Mouse (Mus musculus): Measurements from ENCODE around the gene Mrpl54.

The Mrpl54 gene

DNA sequence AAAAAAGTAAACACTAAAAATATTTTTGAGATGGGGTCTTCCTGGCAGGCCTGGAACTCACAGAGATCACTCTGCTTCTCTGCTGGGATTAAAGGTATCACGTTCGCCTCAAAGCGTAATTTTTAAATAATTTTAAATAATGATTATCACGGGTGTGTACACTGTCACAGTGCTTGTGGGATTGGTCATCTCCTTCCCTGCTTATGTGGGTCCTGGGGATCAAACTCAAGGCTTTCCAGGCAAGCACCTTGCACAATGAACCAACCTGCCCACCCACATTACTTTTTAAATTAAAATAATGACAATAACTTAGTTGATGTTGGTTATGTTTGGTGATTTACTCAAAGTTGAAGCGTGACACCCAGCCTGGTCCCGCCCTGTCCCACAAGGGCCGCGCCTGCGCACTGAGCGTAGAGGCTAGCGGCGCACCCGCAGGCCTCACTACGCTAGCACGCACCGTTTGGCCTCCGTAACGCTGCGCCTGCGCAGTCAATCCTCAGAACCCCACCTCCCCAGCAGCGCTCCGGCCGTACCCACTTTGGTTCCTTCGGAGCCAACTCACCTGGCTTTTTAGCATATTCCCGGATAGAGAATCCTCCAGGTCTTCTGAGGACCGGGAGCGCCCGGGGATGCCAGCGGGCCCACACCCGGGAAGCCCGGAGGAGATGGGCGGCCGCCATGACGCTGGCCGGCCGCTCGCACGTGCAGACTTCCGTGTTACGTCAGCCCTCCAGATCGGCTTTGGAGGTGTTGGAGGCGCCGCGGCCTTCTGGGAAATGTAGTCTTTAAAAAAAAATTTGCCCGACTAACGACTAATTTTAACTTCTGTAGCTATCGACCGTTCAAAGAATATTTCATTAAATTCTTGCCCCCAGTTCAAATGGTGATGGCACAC, at the start of gene Mrpl54, which contains the start of gene Apba3:
TSS of gene Mrpl54 (minus strand) at position 724 of the 895 bp plus-strand sequence.
TSS of gene Apba3 (plus strand) at position 750 of the 895 bp plus-strand sequence.
- DNase-seq (ENCODE audit: low spot score) = peak; percentile 89

DNA sequence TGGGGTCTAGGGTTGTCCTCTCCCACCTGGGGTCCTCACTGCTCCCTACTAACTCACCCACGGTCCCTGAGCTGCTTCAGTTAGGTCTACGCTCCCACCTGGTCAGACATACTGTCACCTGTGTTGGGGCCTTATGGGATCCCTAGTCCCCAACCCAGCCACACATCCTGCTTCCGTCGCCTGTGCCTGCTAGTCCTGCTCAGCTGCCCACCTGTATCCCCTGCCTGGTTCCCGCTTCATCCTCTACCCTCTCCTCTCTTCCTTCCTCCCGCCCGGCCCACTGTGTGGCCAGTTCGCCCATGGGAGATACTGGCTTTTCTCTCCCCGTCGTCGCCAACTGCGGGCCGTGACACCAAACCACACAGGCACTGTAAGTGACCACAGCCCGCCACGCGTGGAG, 48.9 kb upstream of the Mrpl54 start:
- DNase-seq (ENCODE audit: low spot score) = no peak

DNA sequence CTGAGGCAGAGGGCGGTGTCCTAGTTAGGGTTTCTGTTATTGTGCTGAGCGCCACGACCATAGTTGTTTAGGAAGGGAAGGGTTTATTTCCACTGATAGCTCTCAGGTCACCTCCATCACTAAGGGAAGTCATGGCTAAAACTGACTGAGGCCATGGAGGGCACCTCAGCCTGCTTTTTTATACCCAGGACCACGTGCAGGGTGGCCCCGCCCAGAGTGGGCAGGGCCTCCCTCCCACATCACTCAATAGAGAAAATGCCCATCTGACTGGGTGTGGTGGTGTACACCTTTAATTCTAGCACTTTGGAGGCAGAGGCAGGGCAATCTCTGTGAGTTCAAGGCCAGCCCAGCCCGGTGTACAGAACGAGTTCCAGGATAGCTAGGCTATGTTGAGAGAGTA, 47.5 kb upstream of the Mrpl54 start:
- DNase-seq (ENCODE audit: low spot score) = no peak

DNA sequence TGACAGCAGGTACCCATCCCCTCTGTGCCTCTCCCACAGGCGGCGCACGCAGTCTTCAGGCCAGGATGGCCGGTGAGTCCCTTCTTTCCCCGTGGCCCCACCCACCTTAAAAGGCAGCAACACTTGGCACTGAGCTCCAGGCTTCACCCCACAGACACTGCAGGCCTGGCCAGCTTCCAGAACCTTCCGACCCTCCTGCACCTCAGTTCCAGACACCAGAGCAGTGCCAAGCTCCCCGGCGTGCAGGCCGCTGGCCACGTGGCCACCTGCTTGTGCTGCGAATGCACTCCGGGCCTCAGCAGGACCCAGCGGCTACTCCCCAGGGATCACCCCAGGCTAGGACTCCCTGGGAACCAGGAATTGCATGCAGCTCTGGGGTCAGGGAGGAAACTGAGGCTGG, 46.8 kb upstream of the Mrpl54 start:
- DNase-seq (ENCODE audit: low spot score) = no peak

DNA sequence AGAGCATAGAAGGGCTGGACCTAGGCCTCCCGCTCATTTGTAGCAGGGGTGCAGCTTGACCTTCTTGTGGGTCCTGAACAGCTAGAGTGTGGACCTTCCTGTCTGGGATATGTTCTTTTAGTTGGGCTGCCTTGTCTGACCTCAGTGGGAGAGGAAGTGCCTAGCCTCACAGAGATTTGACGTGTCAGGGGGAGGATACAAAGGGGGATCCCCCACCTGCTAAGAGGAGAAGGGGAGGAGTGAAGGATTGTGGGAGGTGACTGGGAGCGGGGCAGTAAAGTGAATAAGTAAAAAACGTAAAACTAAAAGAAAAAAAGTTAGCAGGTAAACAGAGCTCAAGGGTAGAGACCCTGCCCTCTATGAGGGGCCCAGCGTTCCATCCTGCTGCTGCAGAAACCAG, 42.8 kb upstream of the Mrpl54 start:
- DNase-seq (ENCODE audit: low spot score) = no peak

DNA sequence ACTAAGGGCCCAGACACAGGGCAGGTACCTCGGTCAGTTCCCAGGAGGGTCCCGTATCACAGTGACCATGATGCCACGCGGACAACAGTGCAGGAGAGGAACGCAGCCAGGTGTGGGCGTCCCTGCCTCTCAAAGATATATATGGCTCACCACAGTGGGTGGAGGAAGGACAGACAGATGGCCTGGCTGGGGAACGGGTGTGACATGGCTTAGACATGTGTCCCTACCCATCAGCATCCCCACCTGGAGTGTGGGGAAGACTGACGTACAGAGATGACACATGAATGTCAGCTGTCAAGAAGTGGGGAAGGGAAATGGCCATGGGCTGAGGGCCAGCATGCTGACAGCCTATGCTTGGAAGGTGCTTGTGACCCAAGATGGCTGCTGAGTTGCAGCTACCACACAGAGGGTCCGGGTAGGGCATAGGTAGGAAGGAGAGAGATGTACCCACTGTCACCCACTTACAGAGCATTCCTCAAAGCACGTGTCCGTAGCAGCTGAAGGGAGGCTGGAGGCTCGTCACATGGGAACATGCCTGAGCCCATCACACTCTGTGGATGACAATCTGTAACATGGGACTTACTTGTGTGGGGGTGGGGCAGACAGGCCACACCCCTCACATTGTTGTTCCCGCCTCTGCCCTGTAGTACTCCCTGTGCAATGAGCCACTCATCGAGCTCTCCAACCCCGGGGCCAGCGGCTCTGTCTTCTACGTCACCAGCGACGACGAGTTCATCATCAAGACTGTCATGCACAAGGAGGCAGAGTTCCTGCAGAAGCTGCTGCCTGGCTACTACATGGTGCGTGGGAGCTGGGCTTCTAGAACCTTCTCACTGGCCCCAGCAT, 40.3 kb upstream of the Mrpl54 start:
- no peak for DNase-seq (ENCODE audit: low spot score)

DNA sequence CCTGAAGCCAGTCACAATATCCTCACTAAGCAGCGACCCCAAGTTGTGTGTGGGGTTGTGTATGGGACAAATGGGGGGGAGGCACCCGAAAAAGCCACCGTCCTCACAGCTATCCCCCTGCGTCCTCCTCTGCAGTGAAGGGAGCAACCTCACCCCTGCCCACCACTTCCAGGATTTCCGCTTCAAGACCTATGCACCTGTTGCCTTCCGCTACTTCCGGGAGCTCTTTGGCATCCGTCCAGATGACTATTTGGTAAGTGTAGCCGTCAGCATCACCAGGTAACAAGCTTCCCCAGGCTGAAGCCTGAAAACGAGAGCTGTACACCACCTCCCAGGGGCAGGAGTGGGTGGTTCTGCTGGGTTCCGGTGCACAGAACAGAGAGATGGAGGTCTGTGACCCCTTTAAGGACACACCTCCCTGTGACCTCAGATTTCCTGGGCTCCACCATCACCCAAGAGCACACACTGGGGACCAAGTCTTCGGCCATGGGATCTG, 39.5 kb upstream of the Mrpl54 start:
- DNase-seq (ENCODE audit: low spot score) = no peak

DNA sequence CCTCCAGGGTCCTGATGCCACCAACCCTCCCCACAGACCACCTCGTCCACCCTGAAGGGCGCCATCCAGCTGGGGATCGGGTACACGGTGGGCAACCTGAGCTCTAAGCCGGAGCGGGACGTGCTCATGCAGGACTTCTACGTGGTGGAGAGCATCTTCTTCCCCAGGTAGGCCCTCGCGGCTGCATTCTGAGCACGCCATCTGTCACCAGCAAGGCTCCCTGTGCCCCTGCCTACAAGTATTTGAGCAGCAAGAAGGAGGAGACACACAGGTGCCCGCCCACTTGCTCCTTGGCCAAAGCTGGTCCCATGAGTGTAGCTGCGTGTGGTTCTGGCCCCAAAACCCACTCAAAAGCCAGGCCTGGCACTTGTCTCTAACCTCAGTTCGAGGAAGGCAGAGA, 38.9 kb upstream of the Mrpl54 start:
- DNase-seq (ENCODE audit: low spot score) = no peak

DNA sequence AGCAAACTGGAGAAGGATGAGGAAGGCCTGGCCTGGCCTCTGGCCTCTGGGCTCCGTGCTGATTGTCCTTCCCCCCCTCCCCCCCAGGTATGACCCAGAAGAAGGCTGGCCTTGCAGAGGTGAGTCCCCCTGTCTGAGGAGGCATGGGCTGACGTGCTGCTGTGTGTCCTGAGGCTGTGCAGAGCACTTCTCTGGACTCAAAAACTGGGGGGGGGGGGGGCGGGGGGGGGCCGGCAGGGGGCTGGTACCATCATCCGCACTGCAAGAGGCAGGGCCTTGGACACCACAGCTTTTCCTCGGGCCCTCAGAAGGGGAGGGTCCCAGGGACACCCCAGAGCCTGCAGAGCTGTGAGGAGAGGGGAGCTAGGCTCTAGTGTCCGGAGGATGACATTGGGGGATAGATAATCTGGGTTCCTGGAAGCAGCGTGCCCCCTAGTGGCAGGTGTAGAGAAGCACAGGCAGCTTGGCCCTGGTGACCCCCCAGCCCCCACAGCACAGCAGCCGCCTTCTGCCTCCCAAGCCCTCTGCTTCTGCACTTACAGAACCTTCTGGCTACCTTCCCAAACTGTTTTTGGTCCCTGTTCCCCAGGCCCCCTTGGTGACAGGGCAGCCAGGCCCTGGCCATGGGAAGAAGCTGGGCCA, 38.0 kb upstream of the Mrpl54 start:
- no peak for DNase-seq (ENCODE audit: low spot score)

DNA sequence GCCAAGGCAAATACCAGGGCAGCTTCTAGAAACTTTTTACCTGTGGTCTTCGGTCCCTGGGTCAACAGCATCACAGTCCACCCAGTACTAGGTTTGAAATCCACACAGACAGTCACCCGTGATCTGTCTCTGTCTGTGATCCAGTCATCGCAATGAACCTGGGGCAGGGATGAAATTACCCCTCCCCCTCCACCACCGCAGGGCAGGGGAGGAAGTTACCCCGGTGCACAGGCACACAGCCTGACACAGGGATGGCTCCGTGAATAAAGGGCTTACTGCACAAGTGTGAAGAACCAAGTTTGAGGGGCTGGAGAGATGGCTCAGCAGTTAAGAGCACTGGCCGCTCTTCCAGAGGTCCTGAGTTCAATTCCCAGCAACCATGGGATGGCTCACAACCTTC, 37.0 kb upstream of the Mrpl54 start:
- no peak for DNase-seq (ENCODE audit: low spot score)

DNA sequence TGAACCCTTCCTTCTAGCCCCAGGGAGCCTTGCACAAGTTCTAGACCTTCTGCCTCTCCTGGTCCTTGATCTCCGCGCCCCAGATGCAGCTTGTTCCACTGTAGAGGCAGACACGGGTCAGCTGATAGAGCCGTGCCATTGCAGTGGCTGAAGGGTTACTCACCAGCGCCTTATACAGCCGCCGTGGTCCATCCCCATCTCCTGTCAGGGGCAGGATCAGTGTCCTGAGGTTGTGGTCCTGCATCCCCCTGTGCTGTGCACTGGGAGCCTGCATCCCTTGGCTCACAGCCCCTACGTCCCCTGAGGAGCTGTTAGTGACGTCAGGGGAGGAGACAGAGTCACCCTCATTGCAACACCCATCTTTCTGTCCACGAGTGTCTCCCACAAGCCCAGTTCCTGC, 36.5 kb upstream of the Mrpl54 start:
- no peak for DNase-seq (ENCODE audit: low spot score)

DNA sequence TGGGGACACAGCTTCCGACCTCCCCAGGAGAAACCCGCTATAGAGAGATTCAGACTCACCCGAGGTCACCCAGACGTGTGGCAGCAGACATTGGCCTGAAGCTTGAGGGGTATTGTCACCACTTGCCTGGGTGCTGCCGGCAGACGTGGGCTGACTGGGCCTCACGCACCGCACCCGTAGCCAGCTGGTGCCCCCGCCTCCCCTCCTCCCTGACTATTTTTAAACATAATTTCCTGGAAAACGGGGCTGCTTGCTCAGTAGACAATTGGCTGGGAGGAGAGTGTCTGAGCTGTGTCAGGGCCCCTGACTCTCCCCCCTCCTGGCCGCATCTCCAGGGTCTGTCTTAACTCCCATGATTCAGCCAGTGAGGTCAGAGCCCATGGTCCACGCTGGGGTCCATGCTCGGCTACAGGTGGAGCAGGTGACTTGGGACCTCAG, 36.1 kb upstream of the Mrpl54 start:
- no peak for DNase-seq (ENCODE audit: low spot score)

DNA sequence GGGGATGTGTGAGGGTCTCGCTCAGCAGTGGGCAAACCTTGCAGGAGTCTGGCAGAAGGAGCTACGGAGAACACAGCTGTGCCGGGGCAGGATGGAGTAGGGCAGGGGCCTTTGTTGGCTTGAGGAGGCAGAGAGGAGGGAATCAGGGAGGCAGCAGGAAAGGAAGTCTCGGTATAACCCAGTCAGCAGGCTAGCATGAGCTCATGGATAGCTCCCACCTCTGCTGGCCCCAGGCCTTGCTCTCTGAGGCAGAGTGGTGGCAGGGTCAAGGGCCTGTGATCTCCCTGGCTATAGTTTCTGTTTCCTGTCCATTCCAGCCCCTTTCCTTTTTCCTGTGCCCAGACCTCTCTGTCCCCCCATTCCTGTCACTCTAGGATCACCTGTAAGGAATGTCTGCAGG, 35.6 kb upstream of the Mrpl54 start:
- DNase-seq (ENCODE audit: low spot score) = no peak

DNA sequence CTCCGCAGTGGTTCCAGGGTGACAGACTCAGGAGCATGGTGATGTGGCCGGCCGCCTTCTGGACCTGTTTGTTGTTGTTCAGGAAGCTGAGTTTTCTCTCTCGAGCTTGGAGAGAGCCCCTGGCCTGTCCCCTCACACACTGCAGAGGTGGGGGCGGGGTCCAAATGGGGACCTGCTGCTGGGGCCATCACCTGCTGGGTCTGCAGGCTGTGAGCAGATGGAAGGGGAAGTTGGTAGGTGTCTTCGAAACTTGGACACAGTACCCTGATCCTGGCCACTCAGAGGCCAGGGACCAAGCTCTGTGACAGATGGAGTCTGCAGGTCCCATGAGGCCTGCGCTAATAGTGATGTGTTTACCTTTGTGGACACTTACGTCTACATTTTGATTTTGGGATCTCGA, 34.6 kb upstream of the Mrpl54 start:
- DNase-seq (ENCODE audit: low spot score) = no peak

DNA sequence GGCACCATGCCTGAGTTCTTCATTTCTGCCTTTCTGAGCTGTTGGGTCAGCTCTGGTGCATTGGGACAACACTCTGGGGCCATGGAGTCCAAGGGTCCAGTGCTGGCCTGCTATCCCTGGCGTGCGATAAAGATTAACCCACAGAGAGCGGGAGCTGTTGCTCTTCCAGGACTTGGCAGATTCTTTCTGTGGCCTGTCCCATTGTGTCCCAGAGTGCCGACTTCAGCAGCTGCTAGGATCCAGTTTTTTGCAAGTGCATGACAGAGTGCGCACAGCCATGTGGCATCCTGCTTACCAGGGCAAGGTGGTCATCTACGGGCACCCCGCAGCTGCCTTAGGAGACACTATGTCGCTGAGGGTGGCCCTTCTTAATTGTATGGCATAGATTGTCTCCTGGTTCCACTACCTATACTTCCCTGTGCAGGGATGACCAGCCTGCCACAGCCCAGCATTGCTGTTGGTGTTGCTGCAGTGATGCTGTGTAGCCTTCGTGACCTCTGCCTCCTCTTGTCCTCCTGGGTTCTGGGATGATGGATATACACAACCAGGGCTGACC, 33.7 kb upstream of the Mrpl54 start:
- no peak for DNase-seq (ENCODE audit: low spot score)

DNA sequence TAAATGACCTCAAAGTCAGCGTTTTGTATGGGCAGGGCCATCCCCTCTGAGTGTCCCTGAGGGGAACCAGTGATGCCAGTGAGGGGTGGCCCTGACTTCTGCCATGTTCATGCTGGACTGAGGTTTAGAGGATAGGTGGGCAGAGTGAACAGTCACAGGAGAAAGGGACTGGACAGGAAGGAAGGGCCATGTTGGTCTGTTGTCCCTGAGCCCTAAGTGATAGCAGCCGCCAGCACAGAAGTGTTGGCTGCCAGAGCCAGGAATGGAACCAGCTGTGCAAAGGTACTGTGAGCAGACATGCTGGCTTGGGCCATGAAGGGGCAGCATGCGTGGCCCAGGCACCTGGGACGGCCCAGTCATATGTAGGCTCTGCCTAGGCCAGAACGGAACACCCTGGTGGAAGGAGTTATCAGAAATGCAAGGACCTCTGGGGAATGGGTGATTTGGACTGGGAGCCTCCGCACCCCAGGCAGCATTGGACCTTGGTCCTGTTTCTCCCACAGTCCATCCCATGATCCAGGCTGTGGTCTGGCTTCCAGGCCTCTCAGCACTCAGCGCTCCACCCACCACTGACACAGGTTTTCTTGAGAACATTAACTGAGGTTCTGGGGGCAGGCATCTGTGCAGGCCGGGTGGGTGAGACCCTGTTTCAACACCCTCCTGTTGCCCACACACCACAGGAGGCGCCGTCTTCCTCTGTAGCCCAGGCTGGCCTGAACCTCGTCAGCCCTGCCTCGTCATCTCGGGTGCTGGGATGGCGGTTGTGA, 33.0 kb upstream of the Mrpl54 start:
- no peak for DNase-seq (ENCODE audit: low spot score)

DNA sequence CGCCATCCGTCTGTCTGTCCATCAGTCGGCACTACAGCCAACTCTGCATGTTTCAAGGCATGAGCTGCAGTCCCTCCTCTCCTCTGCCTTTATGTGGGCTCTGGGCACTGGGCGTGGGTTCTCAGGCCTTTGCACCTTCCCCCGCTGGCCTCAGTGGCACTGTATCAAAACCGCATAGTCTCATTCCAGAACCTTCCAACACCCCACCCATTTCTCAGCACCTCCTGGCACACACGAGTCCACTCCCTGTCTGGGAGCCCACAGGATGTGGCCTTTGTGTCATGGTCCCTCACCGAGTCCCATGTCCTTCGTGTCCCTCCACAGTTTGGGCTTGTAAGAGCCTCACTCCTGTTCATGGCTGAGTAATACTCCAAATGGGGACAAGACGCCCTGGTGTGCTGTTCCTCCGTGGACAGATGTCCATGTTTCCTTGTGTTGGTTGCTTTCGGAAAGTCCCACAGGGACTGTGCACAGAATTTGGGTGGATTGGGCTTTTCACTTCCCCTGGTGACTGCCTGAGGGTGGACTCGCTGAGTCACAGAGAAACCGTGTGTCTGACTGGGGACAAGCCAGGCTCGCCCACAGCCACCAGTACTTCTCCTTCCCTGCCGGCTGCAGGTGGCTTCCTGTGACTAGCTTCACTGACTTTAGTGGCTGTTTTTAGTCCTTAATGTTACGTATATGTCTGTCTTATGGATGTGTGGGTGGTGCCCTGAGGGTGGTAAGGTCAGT, 31.8 kb upstream of the Mrpl54 start:
- no peak for DNase-seq (ENCODE audit: low spot score)

DNA sequence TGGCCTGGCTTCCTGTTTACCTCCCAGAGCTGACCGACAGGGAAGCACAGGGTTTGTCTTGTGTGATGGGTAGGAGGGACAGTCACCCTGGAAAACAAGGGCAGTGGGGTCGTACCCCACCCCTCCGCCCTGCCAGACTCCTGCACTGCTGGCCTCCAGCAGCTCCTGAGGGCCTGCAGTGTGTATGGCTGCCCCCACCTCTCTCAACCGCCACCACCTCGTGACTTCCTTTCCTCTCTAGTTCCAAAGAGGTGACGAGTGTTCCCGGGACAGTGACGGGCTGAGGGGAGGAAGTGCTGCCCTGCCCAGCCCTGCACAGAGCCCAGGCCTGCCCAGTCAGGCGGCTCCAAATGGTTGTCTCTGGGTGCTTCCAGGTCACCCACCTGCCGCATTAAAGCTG, 31.1 kb upstream of the Mrpl54 start:
- no peak for DNase-seq (ENCODE audit: low spot score)

DNA sequence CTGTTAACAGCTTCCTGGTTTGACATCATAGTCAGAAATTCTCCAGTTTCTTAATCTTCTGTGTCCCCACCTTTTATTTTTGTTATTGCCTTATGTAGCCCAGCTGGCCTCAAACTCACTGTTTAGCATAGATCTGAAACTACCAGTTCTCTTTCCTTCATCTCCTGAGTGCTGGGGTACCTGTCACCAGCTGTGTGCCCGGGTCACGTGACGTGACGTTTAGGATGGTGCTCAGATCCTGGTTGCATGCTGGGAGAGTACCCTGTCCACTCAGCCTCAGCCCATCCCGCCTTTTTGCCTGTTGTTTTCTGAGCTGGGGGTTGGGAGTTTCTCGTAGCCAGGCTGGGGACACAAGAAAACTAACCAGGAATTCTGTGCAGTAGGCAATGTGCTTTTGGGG, 30.5 kb upstream of the Mrpl54 start:
- no peak for DNase-seq (ENCODE audit: low spot score)

DNA sequence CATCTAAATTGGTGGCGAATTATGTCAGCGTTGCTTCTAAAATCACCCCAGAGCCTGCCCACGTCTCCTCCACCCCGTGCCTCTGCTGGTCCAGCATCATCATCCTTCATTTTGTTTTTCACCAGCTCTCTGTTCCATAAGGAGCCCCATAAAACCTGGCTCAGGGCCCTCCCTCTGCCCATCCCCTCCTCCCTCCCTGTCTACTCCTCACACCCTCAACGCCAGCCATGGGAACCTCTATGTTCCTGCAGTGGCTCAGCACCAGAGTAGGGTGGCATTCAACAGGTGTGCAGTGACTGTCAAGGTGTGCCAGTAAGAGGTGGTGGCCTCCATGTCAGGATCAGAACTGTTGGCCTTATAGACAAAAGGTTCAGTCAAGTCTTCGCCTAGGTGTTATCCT, 28.5 kb upstream of the Mrpl54 start:
- DNase-seq (ENCODE audit: low spot score) = no peak

DNA sequence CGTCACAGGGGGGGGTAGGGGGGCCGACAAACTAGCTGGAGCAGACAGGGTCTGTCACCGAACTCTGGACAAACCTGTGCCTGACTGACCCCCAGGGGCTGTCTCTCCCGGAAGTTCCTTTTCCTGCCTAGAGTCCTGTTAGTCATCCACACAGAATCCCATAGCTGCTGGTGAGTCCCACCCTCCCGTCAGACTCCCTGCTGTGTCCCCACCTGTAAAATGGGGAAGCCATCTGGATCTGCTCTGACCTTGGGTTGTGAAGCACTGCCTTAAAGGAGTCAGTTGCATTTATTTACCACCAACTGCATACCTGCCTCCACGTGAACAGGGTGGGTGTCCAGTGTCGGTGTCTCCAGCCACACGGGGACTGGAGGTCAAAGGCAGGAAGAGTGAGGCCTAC, 27.7 kb upstream of the Mrpl54 start:
- DNase-seq (ENCODE audit: low spot score) = no peak

Data from urinary bladder, postnatal 10 days (tissue).